Mouse (Mus musculus) intestine, embryonic 16.5 days (tissue): Measurements from ENCODE around the gene Ldb2. TPM values are rescaled to one million over a fixed set of nuclear protein-coding genes. Genes with fewer than 3 reads are reported as not detected.

ENCODE experiments used
- ATAC-seq: fragments of 200-750 bp; cut with Nextera tagmentation; 2 replicates; pipeline ENCODE4 v1.8.0; 2017; ENCODE audit warnings: moderate TSS enrichment, moderate library complexity
- H3K27ac ChIP-seq: fragments of 300-500 bp; sonication (generic); 2 replicates; pipeline ENCODE4 v1.5.1; 2014; ENCODE audit warnings: mild to moderate bottlenecking, low read length
- H3K27me3 ChIP-seq: fragments of 300-500 bp; sonication (generic); replicated peaks from 2 replicates; pipeline ENCODE4 v1.6.1; 2014; ENCODE audit warnings: low read length, control low read depth, mixed read lengths; ENCODE audit not compliant: control insufficient read depth, insufficient read depth
- H3K36me3 ChIP-seq: fragments of 300-500 bp; sonication (generic); 2 replicates; pipeline ENCODE4 v1.6.1; 2014; ENCODE audit warnings: low read length, control low read depth; ENCODE audit not compliant: control insufficient read depth, insufficient read depth
- H3K4me1 ChIP-seq: fragments of 300-500 bp; sonication (generic); 2 replicates; pipeline ENCODE4 v1.6.1; 2014; ENCODE audit warnings: low read length, control low read depth, mixed read lengths; ENCODE audit not compliant: control insufficient read depth, insufficient read depth
- H3K4me2 ChIP-seq: fragments of 300-500 bp; sonication (generic); 2 replicates; pipeline ENCODE4 v1.6.1; 2014; ENCODE audit warnings: low read depth, low read length, control low read depth
- H3K4me3 ChIP-seq: fragments of 300-500 bp; sonication (generic); 2 replicates; pipeline ENCODE4 v1.5.1; 2014; ENCODE audit warnings: mild to moderate bottlenecking, low read length
- H3K9ac ChIP-seq: fragments of 300-500 bp; sonication (generic); 2 replicates; pipeline ENCODE4 v1.6.1; 2014; ENCODE audit warnings: low read depth, low read length
- H3K9me3 ChIP-seq: fragments of 300-500 bp; sonication (generic); 2 replicates; pipeline ENCODE4 v1.6.1; 2016; ENCODE audit warnings: low read length, control low read depth; ENCODE audit not compliant: control insufficient read depth
- WGBS: fragments of 180-500 bp; shearing (Covaris S2); extraction: QIAGEN DNeasy Blood & Tissue Kit; methylation state at CpG from one replicate; pipeline ENCODE4 v1.1.7; 2014; 5-methylcytosine and 5-hydroxymethylcytosine counted together
- polyA plus RNA-seq: library from polyadenylated mRNA; unstranded; fragments of >200 nt; fragmentation: Nextera tagmentation; extraction: Ambion mirVana; gene quantifications from 2 replicates; pipeline ENCODE4 v1.2.1, GENCODE M21; 2015

Ldb2 gene
- polyA plus RNA-seq, 1 experiment from 2014 or later, result 35.9 TPM

DNA sequence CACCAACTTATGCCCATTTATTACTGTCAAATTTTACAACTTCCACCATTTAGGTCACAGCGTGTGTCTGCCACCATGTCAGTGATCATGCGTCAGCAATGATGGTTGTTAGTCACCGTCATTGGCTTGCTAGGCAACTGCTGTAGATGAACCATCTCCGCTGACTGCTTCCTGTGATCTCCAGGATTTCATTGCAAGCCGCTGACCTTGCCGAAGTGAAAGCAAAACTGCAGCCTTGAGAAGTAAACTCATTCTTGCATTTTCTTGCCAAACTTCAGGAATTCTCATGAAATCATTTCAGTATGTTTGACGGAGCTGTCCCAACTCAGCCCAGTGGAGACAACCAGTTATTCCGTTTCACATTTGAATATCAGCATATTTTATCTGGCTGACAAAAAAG is 247.4 kb downstream of the Ldb2 start:
- Histone ChIP-seq H3K36me3 (no peaks in the 10 kb centered on the region), H3K9me3 (no peaks in the 10 kb centered on the region), H3K27ac (no peak overlapping the region), H3K4me3 (no peak overlapping the region), H3K4me2 (no peak overlapping the region), H3K9ac (no peak overlapping the region), H3K4me1 (0 out of 2 replicates have a peak, but pooled peaks cover 3% of the 10 kb centered on the region), H3K27me3 (no peaks in the 10 kb centered on the region)
- 81% methylated on average over 8 of the region's 8 CpGs for WGBS
- no peak for ATAC-seq

DNA sequence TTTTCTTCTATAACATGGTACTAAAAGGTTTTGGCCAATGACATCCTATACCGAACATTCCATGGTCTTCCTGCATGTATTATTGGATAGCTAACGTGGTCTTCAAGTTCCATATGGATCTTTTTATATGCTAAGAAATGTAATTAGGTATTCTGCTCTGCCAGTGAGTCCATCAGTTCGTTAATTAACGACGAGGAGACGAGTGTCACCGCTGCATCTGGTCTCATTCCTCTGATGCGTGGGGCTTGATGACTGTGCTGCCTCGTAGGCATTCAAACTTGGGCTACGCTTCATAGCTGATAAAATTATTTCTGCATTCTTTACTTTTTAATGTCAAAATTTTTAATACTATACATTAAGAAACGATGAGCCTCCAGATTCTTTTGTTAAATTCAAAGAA is 251.0 kb downstream of the Ldb2 start:
- no peaks in the 10 kb centered on the region for H3K4me1 ChIP-seq
- no peak overlapping the region for H3K4me2 ChIP-seq
- no peaks in the 10 kb centered on the region for H3K9me3 ChIP-seq
- H3K36me3 ChIP-seq, result no peaks in the 10 kb centered on the region
- H3K9ac ChIP-seq, result no peak overlapping the region
- ATAC-seq, result no peak
- no peak overlapping the region for H3K27ac ChIP-seq
- no peaks in the 10 kb centered on the region for H3K27me3 ChIP-seq
- 87% methylated on average over 11 of the region's 11 CpGs for WGBS
- H3K4me3 ChIP-seq, result no peak overlapping the region

DNA sequence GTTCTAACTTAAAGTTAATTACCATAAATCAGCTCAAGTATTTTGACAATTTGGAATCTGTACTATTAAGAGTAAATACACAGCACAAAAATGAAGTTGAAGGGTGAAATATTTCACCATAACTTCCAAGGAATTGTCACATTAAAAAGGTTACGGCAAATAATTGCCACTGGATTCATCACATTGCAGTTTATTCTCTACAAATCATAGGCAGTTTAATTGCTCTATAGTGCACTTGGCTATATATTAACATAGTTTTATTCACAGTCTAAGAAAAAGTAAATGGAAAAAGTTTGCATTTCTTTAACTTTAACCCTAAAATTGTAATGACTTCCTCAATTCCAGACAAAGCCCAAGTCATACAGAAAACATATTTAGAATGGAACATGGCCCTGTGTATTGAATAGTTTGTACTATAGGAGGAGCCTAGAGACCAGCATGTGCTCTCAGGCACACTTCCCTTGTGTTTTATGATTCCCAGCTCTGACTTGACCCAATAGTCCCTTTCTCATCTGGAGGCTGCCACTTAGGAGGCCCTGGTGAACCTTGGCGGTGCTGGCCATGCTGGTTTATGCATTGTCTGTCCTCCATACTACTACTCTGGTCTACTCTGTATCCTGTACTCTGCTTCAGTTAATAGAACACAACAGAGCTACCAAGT is 255.9 kb downstream of the Ldb2 start:
- Histone ChIP-seq H3K36me3 (no peaks in the 10 kb centered on the region), H3K27me3 (no peaks in the 10 kb centered on the region), H3K4me1 (no peaks in the 10 kb centered on the region), H3K9me3 (no peaks in the 10 kb centered on the region), H3K9ac (no peak overlapping the region), H3K27ac (no peak overlapping the region), H3K4me3 (no peak overlapping the region), H3K4me2 (no peak overlapping the region)
- ATAC-seq, result no peak
- 78% methylated on average over 2 of the region's 2 CpGs for WGBS

DNA sequence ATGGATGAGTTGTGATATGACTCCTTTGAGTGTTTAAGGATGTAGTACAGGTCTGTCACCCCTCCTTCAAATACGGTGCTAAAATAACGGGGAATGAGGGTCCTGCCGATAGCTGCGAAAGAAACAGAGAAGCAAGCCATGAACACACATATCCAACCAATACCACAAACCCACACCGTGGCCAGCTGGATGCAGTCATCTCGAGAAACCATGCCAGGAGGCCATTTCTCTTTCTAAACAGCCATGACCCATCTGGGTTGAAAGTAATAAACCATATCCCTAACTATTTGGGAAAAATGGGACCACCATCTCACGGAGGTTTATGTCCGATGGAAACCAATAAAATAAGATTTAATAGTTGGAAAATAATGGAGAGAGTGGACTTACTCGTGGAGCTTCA is 257.7 kb downstream of the Ldb2 start:
- ATAC-seq, result no peak
- H3K27ac ChIP-seq, result no peak overlapping the region
- H3K4me3 ChIP-seq, result no peak overlapping the region
- no peaks in the 10 kb centered on the region for H3K36me3 ChIP-seq
- 75% methylated on average over 9 of the region's 9 CpGs for WGBS
- no peak overlapping the region for H3K9ac ChIP-seq
- no peaks in the 10 kb centered on the region for H3K9me3 ChIP-seq
- no peaks in the 10 kb centered on the region for H3K4me1 ChIP-seq
- H3K4me2 ChIP-seq, result no peak overlapping the region
- no peaks in the 10 kb centered on the region for H3K27me3 ChIP-seq

DNA sequence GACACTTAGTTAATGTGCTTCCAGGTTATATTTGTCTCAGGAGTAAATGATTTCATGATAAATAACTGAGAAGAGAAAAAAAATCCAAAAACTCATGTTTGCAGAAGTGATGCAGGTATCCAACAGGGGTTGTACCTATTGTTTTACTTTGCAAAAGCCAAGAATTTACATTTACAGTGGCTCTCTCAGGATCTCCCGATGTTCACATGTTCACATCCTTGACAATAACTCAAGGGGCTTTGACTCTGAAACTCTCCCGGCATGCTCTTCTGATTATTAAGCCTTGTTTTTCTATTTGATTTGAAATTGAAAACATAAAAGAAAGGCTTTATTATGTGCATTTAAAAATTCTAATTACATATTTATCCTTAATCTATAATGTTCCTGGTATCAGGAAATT is 260.8 kb downstream of the Ldb2 start:
- WGBS, result 59% methylated on average over 2 of the region's 2 CpGs
- H3K27ac ChIP-seq, result no peak overlapping the region
- H3K9me3 ChIP-seq, result no peaks in the 10 kb centered on the region
- no peak overlapping the region for H3K4me3 ChIP-seq
- no peak overlapping the region for H3K9ac ChIP-seq
- no peak overlapping the region for H3K4me2 ChIP-seq
- no peaks in the 10 kb centered on the region for H3K36me3 ChIP-seq
- H3K4me1 ChIP-seq, result no peaks in the 10 kb centered on the region
- H3K27me3 ChIP-seq, result no peaks in the 10 kb centered on the region
- ATAC-seq, result no peak

DNA sequence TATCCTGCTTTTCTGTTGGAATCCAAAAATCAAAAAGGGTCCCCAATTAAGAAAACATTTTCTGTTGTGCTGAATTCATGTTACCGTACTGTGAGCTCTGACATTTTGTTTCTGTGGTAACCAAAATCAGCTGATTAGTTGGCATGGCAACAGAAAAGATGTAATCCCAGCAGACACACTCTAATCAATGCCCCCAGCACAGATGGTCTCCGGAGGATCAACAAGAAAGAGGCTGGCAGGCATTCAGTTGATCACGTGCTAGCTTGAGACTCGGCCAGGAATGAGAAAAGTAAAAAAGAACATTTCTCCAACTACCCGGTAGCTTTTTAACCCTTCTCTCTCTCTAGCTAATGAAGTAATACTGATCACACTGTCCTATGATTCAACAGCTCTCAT is 261.5 kb downstream of the Ldb2 start:
- Histone ChIP-seq H3K4me2 (no peak overlapping the region), H3K4me1 (no peaks in the 10 kb centered on the region), H3K4me3 (no peak overlapping the region), H3K9ac (no peak overlapping the region), H3K9me3 (no peaks in the 10 kb centered on the region), H3K27me3 (no peaks in the 10 kb centered on the region), H3K27ac (no peak overlapping the region), H3K36me3 (no peaks in the 10 kb centered on the region)
- no peak for ATAC-seq
- WGBS, result 23% methylated on average over 5 of the region's 5 CpGs

DNA sequence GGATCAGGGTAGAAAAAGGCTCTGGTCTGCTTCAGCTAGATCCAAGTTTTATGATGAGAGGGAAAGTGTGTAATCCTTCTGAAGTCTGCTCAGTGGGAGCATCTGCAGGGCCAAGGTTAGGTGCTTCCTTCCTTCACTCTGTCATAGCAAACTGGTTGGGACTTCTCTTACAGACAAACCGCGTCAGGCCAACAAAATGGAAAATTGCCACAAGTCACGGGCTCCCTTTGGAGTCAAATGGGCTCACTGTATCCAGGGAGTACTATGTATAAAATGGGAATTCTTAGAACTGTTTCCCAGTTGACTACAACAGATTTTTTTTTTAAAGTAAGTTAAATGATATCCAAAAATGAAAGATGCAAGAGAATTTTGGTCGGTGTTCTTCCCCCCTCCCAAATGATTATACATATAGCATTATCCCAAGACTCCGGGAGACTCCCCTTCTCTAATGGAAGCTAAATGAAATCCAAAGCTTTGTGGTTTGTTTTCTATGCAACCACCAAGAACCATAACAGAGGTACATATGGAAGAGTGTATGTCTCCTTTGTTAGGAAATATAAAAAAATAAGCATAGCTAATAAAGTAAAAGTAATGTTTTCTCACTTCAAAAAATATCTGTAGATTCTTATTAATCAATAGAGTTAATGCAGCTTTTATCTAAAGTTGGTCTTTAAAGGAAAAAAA is 262.0 kb downstream of the Ldb2 start:
- no peak overlapping the region for H3K4me2 ChIP-seq
- no peak overlapping the region for H3K4me3 ChIP-seq
- no peaks in the 10 kb centered on the region for H3K9me3 ChIP-seq
- H3K27ac ChIP-seq, result no peak overlapping the region
- H3K36me3 ChIP-seq, result no peaks in the 10 kb centered on the region
- no peak for ATAC-seq
- H3K27me3 ChIP-seq, result no peaks in the 10 kb centered on the region
- WGBS, result 89% methylated on average over 5 of the region's 5 CpGs
- no peak overlapping the region for H3K9ac ChIP-seq
- no peaks in the 10 kb centered on the region for H3K4me1 ChIP-seq

DNA sequence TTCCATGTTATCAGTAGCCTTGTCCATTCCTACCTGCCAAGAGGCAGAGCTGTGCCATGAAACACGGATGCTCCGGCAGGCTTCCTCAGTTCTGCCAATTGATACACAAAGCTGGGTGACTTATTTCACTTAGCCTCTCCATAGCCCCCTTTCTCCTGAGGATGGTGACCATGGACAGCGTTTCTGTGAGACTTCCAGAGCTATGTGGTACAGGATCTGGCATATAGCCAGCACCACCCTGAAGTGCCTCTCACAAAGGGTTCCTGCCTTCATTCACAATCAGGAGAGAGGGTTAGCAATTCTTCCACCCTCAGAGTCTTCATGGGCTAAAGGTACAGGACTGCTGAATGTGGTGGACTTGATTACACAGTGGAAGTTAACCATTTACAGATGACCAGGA is 270.0 kb downstream of the Ldb2 start:
- Histone ChIP-seq H3K9ac (no peak overlapping the region), H3K4me3 (no peak overlapping the region), H3K27ac (no peak overlapping the region), H3K4me2 (no peak overlapping the region), H3K9me3 (no peaks in the 10 kb centered on the region), H3K36me3 (no peaks in the 10 kb centered on the region), H3K27me3 (no peaks in the 10 kb centered on the region), H3K4me1 (no peaks in the 10 kb centered on the region)
- WGBS, result 65% methylated on average over 3 of the region's 3 CpGs
- no peak for ATAC-seq

DNA sequence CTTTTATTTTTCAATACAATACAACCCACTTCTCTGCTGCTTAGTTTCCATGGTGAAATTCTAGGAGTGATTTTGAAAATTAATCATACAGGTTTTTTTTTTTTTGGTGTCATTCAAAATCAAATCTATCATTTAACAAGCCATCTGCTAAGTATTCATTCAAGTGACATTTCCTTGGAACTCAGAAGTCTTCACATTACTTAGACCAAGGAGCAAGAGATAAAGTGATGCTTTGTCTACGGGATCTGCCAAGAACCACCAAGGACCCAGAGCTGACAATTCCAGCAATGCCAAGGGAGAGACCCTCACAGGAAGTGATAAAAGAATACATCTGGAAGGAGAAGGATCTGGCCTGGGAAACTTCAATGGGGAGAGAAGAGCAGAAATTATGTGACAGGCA is 270.5 kb downstream of the Ldb2 start:
- ATAC-seq, result no peak
- H3K4me3 ChIP-seq, result no peak overlapping the region
- H3K4me1 ChIP-seq, result no peaks in the 10 kb centered on the region
- 75% methylated on average over 1 of the region's 1 CpGs for WGBS
- no peaks in the 10 kb centered on the region for H3K36me3 ChIP-seq
- H3K4me2 ChIP-seq, result no peak overlapping the region
- H3K9ac ChIP-seq, result no peak overlapping the region
- no peak overlapping the region for H3K27ac ChIP-seq
- no peaks in the 10 kb centered on the region for H3K27me3 ChIP-seq
- no peaks in the 10 kb centered on the region for H3K9me3 ChIP-seq

DNA sequence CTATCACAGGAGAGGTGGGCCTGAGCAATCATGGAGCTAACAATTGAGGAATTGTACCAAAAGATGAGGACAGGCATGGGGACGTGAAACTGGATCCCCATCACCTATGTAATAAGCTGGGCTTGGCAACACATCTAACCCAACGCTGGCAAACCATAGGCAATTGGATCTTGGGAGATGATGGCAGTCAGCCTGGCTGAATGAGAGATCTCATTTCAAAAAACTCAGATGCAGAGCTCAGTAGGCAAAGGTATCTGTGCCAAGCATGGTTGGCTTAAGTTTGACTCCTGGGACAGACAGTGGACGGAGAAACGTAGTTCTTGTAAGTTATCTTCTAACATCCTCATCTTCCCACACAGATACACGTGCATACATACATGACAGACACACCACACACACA is 294.3 kb downstream of the Ldb2 start:
- Histone ChIP-seq H3K27ac (no peak overlapping the region), H3K9ac (no peak overlapping the region), H3K4me1 (no peaks in the 10 kb centered on the region), H3K27me3 (no peaks in the 10 kb centered on the region), H3K36me3 (no peaks in the 10 kb centered on the region), H3K4me3 (no peak overlapping the region), H3K9me3 (no peaks in the 10 kb centered on the region), H3K4me2 (no peak overlapping the region)
- no peak for ATAC-seq
- WGBS, result 92% methylated on average over 5 of the region's 5 CpGs
